Mouse (Mus musculus) kidney, postnatal 0 days (tissue): Measurements from ENCODE around the gene Ccdc170. TPM values are rescaled to one million over a fixed set of nuclear protein-coding genes. Genes with fewer than 3 reads are reported as not detected.

Experiments
- ATAC-seq: fragments of 200-750 bp; cut with Nextera tagmentation; replicated peaks from 2 replicates; pipeline ENCODE4 v1.8.0; 2017; ENCODE audit warnings: low read depth, moderate number of reproducible peaks, moderate TSS enrichment, moderate library complexity; ENCODE audit not compliant: low FRiP score
- DNase-seq: peaks from one replicate; pipeline ENCODE4 v3.0.0-alpha.2; 2016; ENCODE audit warnings: low spot score
- H3K27ac ChIP-seq: fragments of 300-500 bp; sonication (generic); 2 replicates; pipeline ENCODE4 v1.5.1; 2014; ENCODE audit warnings: mild to moderate bottlenecking
- H3K27me3 ChIP-seq: fragments of 300-500 bp; sonication (generic); 2 replicates; pipeline ENCODE4 v1.6.1; 2014; ENCODE audit warnings: low read length, mixed read lengths; ENCODE audit not compliant: insufficient read depth
- H3K36me3 ChIP-seq: fragments of 300-500 bp; sonication (generic); 2 replicates; pipeline ENCODE4 v1.6.1; 2014; ENCODE audit warnings: low read length, mixed read lengths; ENCODE audit not compliant: insufficient read depth
- H3K4me1 ChIP-seq: fragments of 300-500 bp; sonication (generic); replicated peaks from 2 replicates; pipeline ENCODE4 v1.6.1; 2014; ENCODE audit warnings: antibody characterized with exemption, low read length, mixed read lengths; ENCODE audit not compliant: insufficient read depth
- H3K4me2 ChIP-seq: fragments of 300-500 bp; sonication (generic); 2 replicates; pipeline ENCODE4 v1.6.1; 2014; ENCODE audit warnings: mild to moderate bottlenecking, low read length, moderate library complexity, mixed read lengths
- H3K4me3 ChIP-seq: fragments of 300-500 bp; sonication (generic); replicated peaks from 2 replicates; pipeline ENCODE4 v1.5.1; 2014; ENCODE audit warnings: low read depth, low read length
- H3K9ac ChIP-seq: fragments of 300-500 bp; sonication (generic); 2 replicates; pipeline ENCODE4 v1.6.1; 2014; ENCODE audit warnings: low read depth, low read length
- H3K9me3 ChIP-seq: fragments of 300-500 bp; sonication (generic); replicated peaks from 2 replicates; pipeline ENCODE4 v1.6.1; 2016; ENCODE audit warnings: low read length, inconsistent platforms, mixed read lengths
- CTCF ChIP-seq: IDR thresholded peaks from 2 replicates; pipeline ENCODE4 v1.5.1; 2016; ENCODE audit warnings: antibody characterized with exemption, low read depth, mild to moderate bottlenecking, moderate library complexity
- WGBS: fragments of 180-500 bp; shearing (Covaris S2); extraction: QIAGEN DNeasy Blood & Tissue Kit; methylation state at CpG from one replicate; pipeline ENCODE4 v1.1.7; 2014; 5-methylcytosine and 5-hydroxymethylcytosine counted together
- polyA plus RNA-seq: library from polyadenylated mRNA; unstranded; fragments of >200 nt; fragmentation: Nextera tagmentation; extraction: Ambion mirVana; gene quantifications from 2 replicates; pipeline ENCODE4 v1.2.1, GENCODE M21; 2015

Ccdc170 gene
- polyA plus RNA-seq, 1 experiment from 2014 or later, result 1.0 TPM

DNA sequence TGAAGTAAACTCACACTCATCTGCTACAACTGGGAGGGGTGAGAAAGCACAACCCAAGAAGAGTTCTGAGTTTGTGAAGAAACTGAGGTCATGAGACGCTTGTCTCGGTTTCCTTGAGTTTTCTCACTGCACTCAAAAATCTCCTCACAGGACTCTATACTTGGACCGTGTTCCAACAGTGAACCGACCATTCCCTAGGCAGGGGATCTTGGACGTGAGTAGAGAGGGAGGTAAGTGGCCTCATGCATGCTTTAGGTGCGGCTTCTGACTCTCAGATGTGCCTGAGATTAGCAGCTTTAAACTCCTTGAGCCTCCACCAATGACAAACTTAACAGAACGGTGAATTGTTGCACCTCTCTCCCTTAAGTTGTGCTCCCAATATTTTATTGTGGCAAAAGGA lies 16.5 kb upstream of the Ccdc170 start:
- no peak overlapping the region for H3K4me2 ChIP-seq
- H3K27ac ChIP-seq, result no peak overlapping the region
- no peaks in the 10 kb centered on the region for H3K4me1 ChIP-seq
- ATAC-seq, result no peak
- H3K36me3 ChIP-seq, result no peaks in the 10 kb centered on the region
- no peaks in the 10 kb centered on the region for H3K9me3 ChIP-seq
- no peak for TF ChIP-seq CTCF
- DNase-seq, result no peak
- H3K9ac ChIP-seq, result no peak overlapping the region
- 70% methylated on average over 7 of the region's 7 CpGs for WGBS
- H3K4me3 ChIP-seq, result no peak overlapping the region
- H3K27me3 ChIP-seq, result no peaks in the 10 kb centered on the region

DNA sequence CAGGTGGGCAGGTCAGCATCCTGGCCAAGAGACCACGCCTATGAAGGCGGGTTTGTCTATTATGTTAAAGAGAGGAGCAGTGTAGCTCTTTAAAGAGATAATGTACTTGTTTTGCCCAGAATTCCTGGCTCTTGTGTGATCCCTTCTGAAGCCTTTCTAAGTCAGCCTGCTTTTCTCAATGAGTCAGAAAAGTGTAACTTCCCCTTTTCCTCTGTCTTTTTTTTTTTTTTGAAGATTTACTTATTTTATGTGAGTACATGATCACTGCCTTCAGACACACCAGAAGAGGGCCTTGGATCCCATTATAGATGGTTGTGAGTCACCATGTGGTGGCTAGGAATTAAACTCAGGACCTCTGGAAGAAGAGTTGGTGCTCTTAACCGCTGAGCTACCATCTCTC lies 12.9 kb upstream of the Ccdc170 start:
- no peak for ATAC-seq
- 83% methylated on average over 3 of the region's 3 CpGs for WGBS

DNA sequence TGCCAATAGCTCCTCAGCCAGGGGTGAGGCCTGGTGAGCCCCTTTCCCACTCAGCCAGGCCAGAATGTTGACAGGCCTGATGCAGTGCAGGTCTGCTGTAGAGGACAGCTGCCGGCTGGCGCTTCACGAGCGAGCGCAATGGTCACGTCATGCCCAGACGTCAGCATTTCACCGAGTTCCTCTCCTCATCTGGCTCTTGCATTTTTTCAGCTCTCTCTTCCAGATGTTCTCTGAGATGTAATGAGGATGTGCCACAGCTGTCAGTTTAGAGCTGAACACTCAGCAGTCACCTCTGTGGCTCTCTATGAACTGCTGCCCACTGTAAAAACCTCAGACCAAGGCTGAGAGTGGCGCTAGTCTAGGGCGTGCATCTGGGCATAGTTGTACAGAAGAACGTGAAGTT lies 8.7 kb upstream of the Ccdc170 start:
- Histone ChIP-seq H3K9me3 (no peaks in the 10 kb centered on the region), H3K4me1 (no peaks in the 10 kb centered on the region), H3K9ac (no peak overlapping the region), H3K36me3 (no peaks in the 10 kb centered on the region), H3K4me3 (no peak overlapping the region), H3K27me3 (no peaks in the 10 kb centered on the region), H3K27ac (no peak overlapping the region), H3K4me2 (no peak overlapping the region)
- DNase-seq, result no peak
- 80% methylated on average over 11 of the region's 11 CpGs for WGBS
- ATAC-seq, result no peak
- no peak for TF ChIP-seq CTCF

More for the DNA sequence above, 12.9 kb upstream of the Ccdc170 start:
- H3K4me2 ChIP-seq, result no peak overlapping the region
- H3K9me3 ChIP-seq, result no peaks in the 10 kb centered on the region
- H3K27ac ChIP-seq, result no peak overlapping the region
- H3K9ac ChIP-seq, result no peak overlapping the region
- no peak for TF ChIP-seq CTCF
- no peaks in the 10 kb centered on the region for H3K27me3 ChIP-seq
- H3K36me3 ChIP-seq, result no peaks in the 10 kb centered on the region
- no peak for DNase-seq
- no peaks in the 10 kb centered on the region for H3K4me1 ChIP-seq
- H3K4me3 ChIP-seq, result no peak overlapping the region

DNA sequence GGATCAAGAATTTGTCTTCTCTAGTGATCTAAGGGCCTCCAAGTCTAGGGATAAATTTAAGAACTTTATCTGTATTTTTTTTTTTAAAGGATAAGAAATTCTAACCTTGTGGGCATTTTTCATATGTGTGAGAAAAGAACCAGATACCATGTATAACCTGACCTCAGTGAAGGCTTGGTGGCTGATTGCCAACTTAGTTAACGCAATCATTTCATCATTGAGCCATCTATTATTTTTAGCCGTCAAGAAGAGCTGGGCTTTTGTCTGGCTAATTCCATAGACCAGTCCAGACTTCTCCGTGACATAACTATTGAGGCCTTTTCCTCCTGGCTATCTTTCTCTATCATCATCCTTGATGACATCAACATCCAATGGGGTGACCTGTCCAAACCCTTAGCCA lies 6.9 kb upstream of the Ccdc170 start:
- Histone ChIP-seq H3K27me3 (no peaks in the 10 kb centered on the region), H3K27ac (no peak overlapping the region), H3K9me3 (no peaks in the 10 kb centered on the region), H3K36me3 (no peaks in the 10 kb centered on the region), H3K4me3 (no peak overlapping the region), H3K4me2 (no peak overlapping the region), H3K4me1 (no peaks in the 10 kb centered on the region), H3K9ac (no peak overlapping the region)
- WGBS, result 83% methylated on average over 3 of the region's 3 CpGs
- DNase-seq (no peak), ATAC-seq (no peak)
- TF ChIP-seq CTCF, result no peak

DNA sequence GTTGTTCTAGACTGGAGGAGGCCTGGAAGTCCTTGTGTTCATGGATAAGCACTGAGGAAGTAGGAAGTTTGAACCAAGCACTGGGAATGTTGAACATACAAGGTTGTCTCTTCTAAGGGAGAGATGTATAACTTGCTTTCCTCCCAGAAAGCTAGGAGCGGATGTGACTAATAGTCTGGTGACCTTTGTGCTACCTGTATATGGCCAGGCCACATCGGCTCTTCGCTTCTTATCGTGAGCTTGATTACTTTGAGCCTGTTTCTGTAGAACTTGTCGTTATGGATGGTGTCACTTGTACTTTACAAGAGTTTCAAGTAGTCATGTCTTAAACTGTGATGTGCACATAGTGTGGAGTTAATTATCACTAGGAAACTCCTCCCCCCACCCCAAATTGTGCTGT lies 5.7 kb upstream of the Ccdc170 start:
- Histone ChIP-seq H3K9me3 (no peaks in the 10 kb centered on the region), H3K4me3 (no peak overlapping the region), H3K36me3 (no peaks in the 10 kb centered on the region), H3K9ac (no peak overlapping the region), H3K27ac (no peak overlapping the region), H3K27me3 (no peaks in the 10 kb centered on the region), H3K4me2 (no peak overlapping the region), H3K4me1 (no peaks in the 10 kb centered on the region)
- TF ChIP-seq CTCF, result no peak
- 85% methylated on average over 5 of the region's 5 CpGs for WGBS
- ATAC-seq (no peak), DNase-seq (no peak)

DNA sequence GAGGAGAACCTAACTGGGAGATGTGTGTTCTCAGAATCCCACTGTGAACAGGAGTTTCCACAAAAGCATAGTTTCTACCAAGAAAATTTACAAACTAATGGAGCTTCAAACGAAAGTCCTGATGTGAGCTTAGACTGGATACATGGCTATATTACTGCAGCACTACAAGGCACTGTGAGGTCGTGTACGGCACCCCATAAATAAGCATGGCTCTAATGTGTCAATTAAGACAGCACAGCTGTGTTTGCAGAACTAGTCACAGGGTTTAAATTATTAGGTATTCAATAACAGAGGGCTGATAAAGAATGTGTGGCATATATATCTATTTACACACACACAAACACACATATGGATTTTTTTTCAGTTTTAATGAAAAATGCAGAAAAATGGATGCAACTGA lies 1.4 kb upstream of the Ccdc170 start:
- H3K4me2 ChIP-seq, result no peak overlapping the region
- no peak for TF ChIP-seq CTCF
- DNase-seq (no peak), ATAC-seq (no peak)
- H3K9me3 ChIP-seq, result no peaks in the 10 kb centered on the region
- no peaks in the 10 kb centered on the region for H3K4me1 ChIP-seq
- H3K27me3 ChIP-seq, result no peaks in the 10 kb centered on the region
- no peaks in the 10 kb centered on the region for H3K36me3 ChIP-seq
- no peak overlapping the region for H3K27ac ChIP-seq
- no peak overlapping the region for H3K9ac ChIP-seq
- no peak overlapping the region for H3K4me3 ChIP-seq
- WGBS, result 49% methylated on average over 3 of the region's 3 CpGs

DNA sequence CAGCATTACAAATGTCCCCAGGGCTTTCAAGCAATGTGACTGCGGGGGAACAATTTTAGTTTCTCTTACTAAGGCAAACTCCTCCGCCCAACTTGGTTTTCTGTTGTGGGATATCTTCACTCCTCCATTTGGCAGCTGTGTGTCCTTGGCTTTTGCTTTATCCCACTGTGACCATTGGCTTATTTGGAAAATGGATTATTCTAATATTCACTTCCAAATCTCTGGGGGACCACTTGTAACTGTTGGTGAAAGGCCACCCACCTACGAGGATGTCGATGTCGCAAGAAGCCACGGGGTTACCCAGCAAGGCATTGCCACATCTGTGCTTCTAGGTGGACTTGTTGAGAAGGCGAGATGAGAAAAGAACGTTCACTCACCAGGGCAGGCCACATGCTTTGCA lies 607 bp upstream of the Ccdc170 start:
- DNase-seq, result no peak
- no peaks in the 10 kb centered on the region for H3K36me3 ChIP-seq
- no peak overlapping the region for H3K4me3 ChIP-seq
- no peak for ATAC-seq
- 86% methylated on average over 8 of the region's 8 CpGs for whole genome bisulfite sequencing
- no peaks in the 10 kb centered on the region for H3K4me1 ChIP-seq
- H3K9ac ChIP-seq, result no peak overlapping the region
- no peak overlapping the region for H3K4me2 ChIP-seq
- H3K27ac ChIP-seq, result no peak overlapping the region
- no peaks in the 10 kb centered on the region for H3K9me3 ChIP-seq
- TF ChIP-seq CTCF, result no peak
- no peaks in the 10 kb centered on the region for H3K27me3 ChIP-seq
